Mouse (Mus musculus) testis, postnatal 10 days (tissue): ENCODE data around the gene Soat2.
"Not testable (repeated sequence)": the region's sequence is repeated elsewhere in the genome, so short reads cannot be mapped to it uniquely, and the experiment has no call there.

Source experiments
- DNase-seq: peaks from one replicate; pipeline ENCODE4 v3.0.0; 2021; ENCODE audit warnings: low spot score

Soat2 gene

GRCm38 (mm10) chr15:102147674-102148402, 2.5 kb upstream of the Soat2 start:
- DNase-seq: no peak

- DNase-seq: no peak
Measured at GRCm38 (mm10) chr15:102149561-102149960, 765 bp upstream of the Soat2 start.

GRCm38 (mm10) chr15:102152646-102153045, 2.3 kb downstream of the Soat2 start:
- no peak for DNase-seq

- DNase-seq: not testable (repeated sequence)
Measured at GRCm38 (mm10) chr15:102155006-102155405, 4.7 kb downstream of the Soat2 start.

- DNase-seq: no peak
Measured at GRCm38 (mm10) chr15:102156836-102157235, 6.5 kb downstream of the Soat2 start.

GRCm38 (mm10) chr15:102160415-102161060, 10.2 kb downstream of the Soat2 start:
- DNase-seq: no peak

GRCm38 (mm10) chr15:102163900-102164693, 13.8 kb downstream of the Soat2 start:
- DNase-seq: no peak

GRCm38 (mm10) chr15:102165468-102166100, 15.3 kb downstream of the Soat2 start:
- DNase-seq: no peak

GRCm38 (mm10) chr15:102167620-102168021, 17.3 kb downstream of the Soat2 start:
- no peak for DNase-seq

GRCm38 (mm10) chr15:102169064-102169463, 18.7 kb downstream of the Soat2 start:
- DNase-seq: no peak

- DNase-seq: no peak
Measured at GRCm38 (mm10) chr15:102173581-102173980, 23.3 kb downstream of the Soat2 start.

GRCm38 (mm10) chr15:102175736-102176319, 25.5 kb downstream of the Soat2 start:
- DNase-seq: no peak

GRCm38 (mm10) chr15:102176571-102177316, 26.4 kb downstream of the Soat2 start:
- no peak for DNase-seq

GRCm38 (mm10) chr15:102177417-102177816, 27.1 kb downstream of the Soat2 start:
- peak; percentile 64 for DNase-seq

- peak; percentile 87 for DNase-seq
Measured at GRCm38 (mm10) chr15:102178279-102178678, 28.0 kb downstream of the Soat2 start.

GRCm38 (mm10) chr15:102179106-102179505, 28.8 kb downstream of the Soat2 start:
- no peak for DNase-seq

- DNase-seq: no peak
Measured at GRCm38 (mm10) chr15:102179924-102180323, 29.6 kb downstream of the Soat2 start.

GRCm38 (mm10) chr15:102183076-102183475, 32.8 kb downstream of the Soat2 start:
- no peak for DNase-seq

GRCm38 (mm10) chr15:102186239-102186638, 35.9 kb downstream of the Soat2 start:
- no peak for DNase-seq

GRCm38 (mm10) chr15:102188096-102188495, 37.8 kb downstream of the Soat2 start:
- DNase-seq: no peak

- no peak for DNase-seq
Measured at GRCm38 (mm10) chr15:102188883-102189282, 38.6 kb downstream of the Soat2 start.
